Comparison of ENCODE assay signal across 28 mouse cellular contexts in the genomic region with DNA sequence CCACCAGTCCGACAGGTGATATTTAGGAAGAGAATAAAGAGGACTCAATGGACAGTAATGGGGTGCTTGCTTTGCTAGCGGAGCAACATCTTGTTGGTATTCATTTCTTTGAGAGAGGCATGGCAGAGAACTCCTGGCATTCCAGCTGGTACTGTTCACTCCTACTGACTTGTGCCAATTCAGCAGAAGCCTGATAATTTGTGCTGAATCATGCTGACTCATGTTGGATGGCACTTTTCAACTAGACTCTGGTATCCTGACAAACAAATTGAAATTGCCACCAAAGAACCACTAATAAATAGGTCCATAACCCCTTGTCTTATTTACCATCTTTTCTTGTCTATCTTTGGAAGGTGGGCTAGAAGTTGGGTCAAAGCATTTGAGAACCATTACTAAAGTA. TPM values are rescaled to one million over a fixed set of nuclear protein-coding genes. Genes with fewer than 3 reads are reported as not detected.
A peak's percentile ranks its signal among the peaks of the same experiment; 100 is the strongest.
DNase-seq lines count a peak whose midpoint lies in the region.
"Had no signal": no experiment of that assay in that cellular context is flagged by ENCODE, and none has a peak within 500 bp of the region (broad histone marks: within the 10 kb centered on the region; RNA-seq: fewer than 3 reads in every experiment).

No protein-coding gene starts in this region.

- H3K9me3 ChIP-seq in hindbrain, embryonic 10.5 days = no peaks in the 10 kb centered on the region
- H3K9me3 ChIP-seq: embryonic facial prominence, embryonic 12.5 days; hindbrain, embryonic 13.5 days; limb, embryonic 12.5 days; midbrain, embryonic 13.5 days; neural tube, embryonic 13.5 days had no signal

- peak; percentile 2 to 24 for DNase-seq in layer of hippocampus, adult 18-20 months (ENCODE audit: low spot score in 2 of 2)
- no peak for DNase-seq in layer of hippocampus, adult 11-12 months (ENCODE audit: low spot score)
- peak; percentile 2 for DNase-seq in 3T3-L1 (ENCODE audit: low read depth, low spot score)
- DNase-seq in Muller cell, postnatal 12 days (ENCODE audit: inconsistent ontology term) = peak; percentile 52
- DNase-seq in c-Kit-positive CD71-positive TER-119-positive erythroid progenitor cells, embryonic 14.5 days (ENCODE audit: low spot score) = peak; percentile 8
- no peak for DNase-seq in hindbrain, embryonic 10.5 days (ENCODE audit: low spot score)
- DNase-seq in frontal cortex, postnatal 25 days (ENCODE audit: low spot score in 2 of 2) = no peak
- DNase-seq: cerebellum, adult 11 months; cerebellum, adult 9-11 months; embryo, embryonic 11 days; gastrocnemius, postnatal 25 days; heart, adult 11 months; heart, postnatal 36 days; kidney, adult 9 months; kidney, postnatal 14 days; lung, adult 18-20 months; lung, postnatal 4 days; thymus, adult 2 months; thymus, postnatal 36 days had no signal

- no peak overlapping the region for H3K4me3 ChIP-seq in hindbrain, embryonic 10.5 days
- H3K4me3 ChIP-seq: embryonic facial prominence, embryonic 12.5 days; hindbrain, embryonic 13.5 days; layer of hippocampus, adult 2 months; left cerebral cortex, adult 2 months; limb, embryonic 12.5 days; midbrain, embryonic 13.5 days; neural tube, embryonic 13.5 days had no signal

- no peaks in the 10 kb centered on the region for H3K27me3 ChIP-seq in hindbrain, embryonic 10.5 days (ENCODE audit: insufficient read depth, poor library complexity, severe bottlenecking)
- H3K27me3 ChIP-seq: embryonic facial prominence, embryonic 12.5 days; hindbrain, embryonic 13.5 days; limb, embryonic 12.5 days; midbrain, embryonic 13.5 days; neural tube, embryonic 13.5 days; Patski had no signal

- H3K27ac ChIP-seq in hindbrain, embryonic 10.5 days = no peak overlapping the region
- H3K27ac ChIP-seq: embryonic facial prominence, embryonic 12.5 days; hindbrain, embryonic 13.5 days; layer of hippocampus, adult 2 months; left cerebral cortex, adult 2 months; limb, embryonic 12.5 days; midbrain, embryonic 13.5 days; neural tube, embryonic 13.5 days had no signal

- no peaks in the 10 kb centered on the region for H3K36me3 ChIP-seq in hindbrain, embryonic 10.5 days
- H3K36me3 ChIP-seq: embryonic facial prominence, embryonic 12.5 days; G1E; hindbrain, embryonic 13.5 days; limb, embryonic 12.5 days; midbrain, embryonic 13.5 days; neural tube, embryonic 13.5 days had no signal

- 91% methylated on average over 2 of the region's 2 CpGs for WGBS in hindbrain, embryonic 10.5 days

- no peaks in the 10 kb centered on the region for H3K4me1 ChIP-seq in hindbrain, embryonic 10.5 days (replicated peaks)
- H3K4me1 ChIP-seq: embryonic facial prominence, embryonic 12.5 days; hindbrain, embryonic 13.5 days; limb, embryonic 12.5 days; midbrain, embryonic 13.5 days; neural tube, embryonic 13.5 days had no signal

RNA-seq across cellular contexts. Expression of a gene that starts 25.9 kb away (rescaled TPM):
- 10 to 100 TPM; 28.0 to 31.0 TPM for total RNA-seq in layer of hippocampus, adult 18-20 months (2021)
- polyA plus RNA-seq in hindbrain, embryonic 10.5 days (2016; fragmentation: Nextera tagmentation; extraction: Ambion mirVana) = 2.3 and 3.4 TPM in 2 replicates

Comparison
In these comparisons a context has a peak if more than half of its experiments do, and no peak if none do; other contexts are left out.
1. DNase-seq: peak in layer of hippocampus, adult 18-20 months (2 of 2), 3T3-L1 (single experiment), Muller cell, postnatal 12 days (single experiment) and c-Kit-positive CD71-positive TER-119-positive erythroid progenitor cells, embryonic 14.5 days (single experiment); none in layer of hippocampus, adult 11-12 months (single experiment), hindbrain, embryonic 10.5 days (single experiment) and frontal cortex, postnatal 25 days (0 of 2).